Mouse (Mus musculus): ENCODE data around the gene Mcidas.

Mcidas gene

GRCm38 (mm10) chr13:113046211-113046883, 52.7 kb downstream of the Mcidas start, which contains the start of gene Gpx8:
Gpx8 (minus strand) TSS chr13:113046410.
- in situ Hi-C loops (cut with MboI; ENCODE audit: low pct_unique_long_range_greater_than_20kb in 1 of 2, low sequenced_read_pairs in 2 of 2, unreplicated experiment in 1 of 2), result loop anchor here (10.0 kb wide), 1 partner anchor 208 kb away; no protein-coding TSS in a partner anchor

GRCm38 (mm10) chr13:113047018-113047417, 53.4 kb downstream of the Mcidas start:
- in situ Hi-C loops (cut with MboI; ENCODE audit: low pct_unique_long_range_greater_than_20kb in 1 of 2, low sequenced_read_pairs in 2 of 2, unreplicated experiment in 1 of 2), result loop anchor here (10.0 kb wide), 1 partner anchor 208 kb away; no protein-coding TSS in a partner anchor

GRCm38 (mm10) chr13:113047647-113048046, 54.0 kb downstream of the Mcidas start:
- in situ Hi-C loops (cut with MboI; ENCODE audit: low pct_unique_long_range_greater_than_20kb in 1 of 2, low sequenced_read_pairs in 2 of 2, unreplicated experiment in 1 of 2), result loop anchor here (10.0 kb wide), 1 partner anchor 207 kb away; no protein-coding TSS in a partner anchor
